Mouse (Mus musculus) layer of hippocampus, adult 2 months (tissue): ENCODE measurements at regions not wholly inside any gene's neighbourhood (a gene's known extent, or its start where the extent isn't known, plus 50 kb on each side); places are given as distances from the start of the nearest gene placed in this dataset.

Experiments used
- DNase-seq, 2 experiments: peaks; one replicate each; pipeline ENCODE4 v3.0.0; 2022; ENCODE audit warnings: low spot score in 2 of 2
- H3K27ac ChIP-seq: fragments of 200-600 bp; 2 replicates; pipeline ENCODE4 v1.8.1; 2022
- H3K4me3 ChIP-seq: fragments of 200-600 bp; 2 replicates; pipeline ENCODE4 v1.8.1; 2022; ENCODE audit warnings: mild to moderate bottlenecking
- CTCF ChIP-seq: fragments of 200-600 bp; conservative IDR thresholded peaks from 2 replicates; pipeline ENCODE4 v1.8.1; 2022; ENCODE audit warnings: antibody characterized with exemption, mild to moderate bottlenecking, moderate library complexity

DNA sequence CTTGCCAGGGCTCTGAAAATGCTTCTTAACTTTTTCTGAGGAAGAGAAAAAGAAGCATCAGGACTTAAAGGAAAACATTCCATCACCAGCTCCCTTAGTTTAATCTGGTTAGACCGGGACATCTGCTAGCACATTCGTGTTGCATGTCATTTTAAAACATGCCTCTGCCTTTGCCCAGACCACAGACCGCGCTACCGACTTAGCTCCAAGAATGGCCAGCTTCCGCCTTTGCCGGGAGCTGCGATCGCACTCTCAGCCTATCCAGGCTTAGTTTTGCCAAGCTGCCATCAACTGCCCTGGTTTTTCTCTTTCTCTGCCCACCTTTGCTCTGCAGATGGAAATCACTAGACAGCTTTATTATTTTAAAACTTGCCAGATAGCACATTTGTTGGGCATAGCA is 129.3 kb upstream of the Rapgef5 start:
- no peak for TF ChIP-seq CTCF
- Histone ChIP-seq H3K27ac (no peak overlapping the region), H3K4me3 (no peak overlapping the region)
- DNase-seq = no peak

DNA sequence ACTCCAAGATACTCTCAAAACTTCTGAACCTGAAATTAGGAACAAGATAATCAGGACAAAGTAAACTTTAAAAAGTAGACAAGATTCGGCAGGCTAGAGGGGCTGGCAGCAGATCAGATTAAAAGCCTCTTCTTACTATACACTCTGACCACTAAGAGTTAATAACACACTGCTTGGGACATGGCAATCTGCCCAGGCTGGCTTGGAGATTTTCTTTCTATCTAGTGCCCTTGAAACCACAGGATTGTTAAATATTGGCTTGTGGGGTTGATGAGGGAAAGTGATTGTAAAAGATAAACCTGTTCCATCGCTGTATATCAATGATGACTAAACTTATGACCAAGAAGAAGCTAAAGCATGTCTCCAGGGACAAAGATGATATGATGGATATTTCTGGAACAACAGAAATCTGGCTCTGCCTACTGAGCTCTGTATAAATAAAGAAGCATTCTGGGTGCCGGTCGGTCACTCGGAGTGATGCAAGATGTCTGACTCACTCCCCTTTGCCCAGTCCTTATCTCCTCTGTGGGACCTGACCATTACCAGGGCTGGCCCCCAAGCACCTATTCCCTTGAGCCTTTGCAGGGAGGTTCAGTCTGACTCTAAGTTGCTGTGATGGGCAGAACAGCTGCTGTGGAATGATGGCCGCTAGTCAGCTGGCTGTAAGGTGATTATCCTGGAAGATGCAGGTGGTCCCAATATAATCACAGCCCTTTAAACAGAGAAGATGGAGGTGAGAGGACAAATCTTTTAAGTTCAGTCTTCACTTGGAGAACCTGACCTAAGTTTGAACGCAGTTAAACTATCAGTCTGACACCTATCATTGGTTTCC is 126.5 kb upstream of the Rapgef5 start:
- TF ChIP-seq CTCF = no peak
- Histone ChIP-seq H3K4me3 (no peak overlapping the region), H3K27ac (no peak overlapping the region)
- DNase-seq = no peak

DNA sequence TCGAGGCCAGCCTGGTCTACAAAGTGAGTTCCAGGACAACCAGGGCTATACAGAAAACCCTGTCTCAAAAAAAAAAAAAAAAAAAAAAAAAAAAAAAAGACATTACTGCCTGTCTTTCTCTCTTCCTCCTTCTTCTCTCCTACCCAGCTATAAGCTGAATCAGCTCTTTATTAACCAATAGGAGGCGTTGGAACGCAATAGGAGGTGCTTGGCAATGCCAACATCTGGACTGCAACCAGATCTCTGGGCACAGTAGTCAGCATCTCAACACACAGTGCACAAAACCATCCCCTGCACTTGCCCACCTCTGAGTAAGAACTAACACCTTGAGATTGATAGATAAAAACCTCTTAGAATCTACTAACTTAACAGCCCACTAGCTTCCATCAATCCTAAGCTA is 118.8 kb upstream of the Rapgef5 start:
- TF ChIP-seq CTCF = no peak
- no peak overlapping the region for H3K4me3 ChIP-seq
- no peak for DNase-seq
- no peak overlapping the region for H3K27ac ChIP-seq

DNA sequence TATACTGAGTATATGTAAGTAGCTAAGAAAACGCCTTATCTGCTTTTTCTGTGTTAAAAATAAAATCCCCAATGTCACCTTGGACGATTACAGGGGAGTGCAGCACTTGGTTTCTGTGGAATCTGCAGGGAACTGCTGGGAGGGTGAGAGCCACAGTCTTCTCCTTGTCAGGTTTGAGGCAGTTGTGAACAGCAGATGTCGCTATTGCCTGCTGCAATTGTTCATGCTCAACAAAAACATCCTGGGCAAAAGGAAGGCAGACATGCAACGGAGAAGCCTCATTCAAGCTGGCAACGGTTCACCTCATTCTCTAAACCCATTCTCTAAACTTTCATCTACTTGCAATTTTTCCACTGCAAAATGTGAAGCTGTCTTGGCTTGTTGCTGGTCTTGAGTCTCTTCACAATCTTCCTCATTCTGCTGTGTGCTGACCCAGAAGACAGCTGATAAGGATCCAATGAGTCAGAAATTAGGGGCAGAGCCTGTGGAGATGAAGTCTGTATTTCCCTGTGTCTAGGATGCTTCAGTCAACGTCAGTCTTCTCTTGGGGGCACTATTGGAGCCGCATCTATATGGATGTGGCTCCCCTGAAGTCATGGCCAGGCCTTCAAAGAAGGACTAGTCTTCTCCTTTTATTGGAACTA is 112.6 kb upstream of the Rapgef5 start:
- peak; percentile 95 for TF ChIP-seq CTCF
- 0 out of 2 replicates have a peak overlapping the region, but pooled peaks have one; percentile 12 for H3K27ac ChIP-seq
- no peak overlapping the region for H3K4me3 ChIP-seq
- DNase-seq = peak; percentile 80 to 85

DNA sequence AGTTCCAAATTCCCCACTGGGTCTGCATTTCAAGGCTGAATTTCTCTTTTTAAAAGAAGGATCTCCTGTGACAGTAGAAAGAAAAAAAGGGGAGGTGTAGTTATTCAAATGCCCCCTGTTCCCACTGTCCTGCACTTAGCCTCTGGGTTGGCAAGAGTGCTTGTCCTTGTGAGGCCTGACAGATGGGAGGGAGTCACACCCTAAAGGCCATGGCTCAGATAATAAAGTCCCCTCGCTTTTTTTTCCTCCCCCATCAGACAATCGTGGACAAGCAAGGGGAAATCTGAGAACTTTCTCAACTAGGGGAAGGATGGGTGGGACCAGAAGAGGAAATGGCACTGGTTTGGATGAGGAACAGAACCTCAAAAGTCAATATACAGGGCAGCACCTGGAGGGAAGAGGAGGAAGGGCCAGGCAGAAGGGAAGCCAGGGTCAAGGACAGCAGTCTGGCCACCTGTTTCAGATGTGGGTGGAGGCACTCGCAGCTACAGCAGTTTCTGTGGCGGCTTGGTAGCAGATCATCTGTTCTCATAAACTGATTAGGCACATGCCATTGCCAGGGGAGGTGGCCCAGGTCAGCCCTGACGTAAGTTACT is 112.0 kb upstream of the Rapgef5 start:
- TF ChIP-seq CTCF = no peak
- H3K4me3 ChIP-seq = no peak overlapping the region
- H3K27ac ChIP-seq = no peak overlapping the region
- DNase-seq = no peak

DNA sequence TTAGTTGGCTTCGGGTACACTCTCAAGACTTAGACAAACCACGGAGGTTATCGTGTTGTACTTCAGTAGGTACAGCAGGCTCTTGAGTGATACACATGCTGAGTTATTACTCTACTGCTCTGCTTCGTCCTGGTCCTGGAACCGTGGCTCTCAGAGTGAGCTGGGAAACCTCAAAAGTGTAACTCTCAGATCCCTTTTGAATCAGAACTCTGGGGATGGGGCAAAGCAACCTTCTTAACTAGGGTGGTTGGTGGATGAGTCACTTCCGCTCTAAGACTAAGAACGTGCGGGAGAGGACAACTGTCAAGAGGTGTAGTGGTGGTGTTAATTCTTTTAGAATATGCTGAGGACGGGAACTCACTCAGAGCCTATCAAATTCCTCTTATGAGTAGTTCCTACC is 109.4 kb upstream of the Rapgef5 start:
- no peak for TF ChIP-seq CTCF
- H3K4me3 ChIP-seq = no peak overlapping the region
- DNase-seq = no peak
- no peak overlapping the region for H3K27ac ChIP-seq

DNA sequence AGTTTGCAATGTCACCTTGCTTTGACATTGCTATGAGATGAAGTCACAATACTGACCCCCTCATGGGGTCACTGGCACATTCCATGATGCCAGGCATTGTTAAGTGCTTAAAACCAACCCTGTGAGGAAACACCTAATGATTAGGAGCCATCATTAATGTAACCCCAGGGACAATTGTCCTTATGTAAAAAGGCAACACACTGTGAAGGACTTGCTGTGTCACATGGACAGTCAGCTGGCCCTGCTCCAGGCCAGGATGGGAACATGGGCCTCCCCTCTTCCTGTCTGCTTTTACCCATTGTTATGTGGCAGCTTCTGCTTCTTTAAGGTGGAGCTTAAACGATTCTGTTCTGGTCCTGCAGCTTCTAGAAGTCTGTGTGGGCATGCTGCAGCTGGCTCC is 105.7 kb upstream of the Rapgef5 start:
- no peak overlapping the region for H3K4me3 ChIP-seq
- no peak for DNase-seq
- no peak overlapping the region for H3K27ac ChIP-seq
- TF ChIP-seq CTCF = no peak

DNA sequence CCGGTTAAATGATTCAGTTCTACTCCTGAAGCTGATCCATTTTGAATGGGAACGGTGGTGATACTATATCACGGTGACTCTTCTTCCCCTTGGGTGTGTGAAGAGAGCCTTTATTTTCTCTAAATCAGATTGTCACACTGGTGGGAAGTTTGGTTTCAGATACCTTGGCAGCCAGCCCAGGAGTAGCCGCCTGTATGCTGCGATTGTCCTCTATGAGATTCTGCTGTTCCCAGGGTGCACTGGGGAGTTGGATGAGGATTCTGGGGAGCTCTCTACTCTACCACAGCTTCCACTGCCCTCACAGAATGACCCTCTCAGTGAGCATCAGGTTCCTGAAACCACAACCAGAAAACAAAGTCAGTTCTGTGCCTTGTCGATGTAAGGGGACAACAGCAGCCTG is 104.0 kb upstream of the Rapgef5 start:
- no peak for DNase-seq
- no peak overlapping the region for H3K27ac ChIP-seq
- no peak for TF ChIP-seq CTCF
- no peak overlapping the region for H3K4me3 ChIP-seq

DNA sequence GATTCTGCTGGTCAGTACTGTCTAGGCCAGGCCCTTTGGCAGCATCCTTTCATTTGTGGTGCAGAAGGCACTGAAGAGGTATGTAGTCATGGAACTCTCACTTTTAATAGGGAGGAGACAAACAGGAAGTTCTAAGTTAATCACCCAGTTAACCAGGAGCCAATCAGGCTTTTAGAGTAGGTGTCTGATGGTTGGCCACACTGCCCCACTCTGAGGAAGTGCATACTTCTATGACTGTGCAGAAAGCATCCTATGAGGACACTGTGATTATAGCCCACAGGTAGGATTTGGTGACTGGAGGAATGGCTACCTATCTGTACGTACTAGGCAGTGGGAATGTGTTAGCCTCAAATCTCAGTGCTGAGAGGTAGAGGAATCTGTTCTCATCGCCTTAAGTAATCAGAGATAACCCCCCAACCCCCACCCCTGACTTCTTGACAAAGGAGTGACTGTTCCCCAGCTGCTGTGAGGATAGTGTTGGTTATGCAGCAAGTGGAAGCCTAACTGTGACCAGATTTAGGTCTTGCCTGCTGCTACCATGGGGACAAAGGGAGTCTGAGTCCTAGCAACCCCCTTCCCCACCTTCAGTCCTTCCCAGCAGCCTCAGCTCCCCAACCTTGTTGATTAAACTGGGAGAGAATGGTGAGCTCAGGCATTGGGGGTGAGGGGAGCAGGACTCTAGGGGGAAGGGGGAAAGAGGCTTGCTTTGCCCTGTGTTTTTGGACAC is 103.3 kb upstream of the Rapgef5 start:
- DNase-seq = no peak
- no peak overlapping the region for H3K4me3 ChIP-seq
- TF ChIP-seq CTCF = no peak
- no peak overlapping the region for H3K27ac ChIP-seq

DNA sequence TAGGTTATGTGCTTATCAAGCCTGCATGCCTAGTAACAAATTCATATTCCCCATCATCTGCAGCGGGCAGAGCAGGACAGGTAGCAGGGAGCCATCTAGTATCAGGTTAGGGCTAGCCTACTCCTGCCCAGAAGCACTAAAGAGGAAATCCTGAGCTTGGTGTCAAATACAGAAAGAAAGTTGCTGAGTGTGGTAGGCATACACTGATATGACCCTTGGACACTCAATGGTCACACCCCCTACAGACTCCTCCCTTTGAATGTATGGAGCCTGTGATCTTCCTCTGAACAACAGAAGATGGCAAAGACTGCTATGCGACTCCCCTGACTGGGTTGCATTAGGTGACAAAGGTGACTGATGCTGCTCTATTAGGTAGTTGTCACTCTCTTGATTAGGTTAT is 102.3 kb upstream of the Rapgef5 start:
- no peak for DNase-seq
- no peak for TF ChIP-seq CTCF
- Histone ChIP-seq H3K4me3 (no peak overlapping the region), H3K27ac (no peak overlapping the region)

DNA sequence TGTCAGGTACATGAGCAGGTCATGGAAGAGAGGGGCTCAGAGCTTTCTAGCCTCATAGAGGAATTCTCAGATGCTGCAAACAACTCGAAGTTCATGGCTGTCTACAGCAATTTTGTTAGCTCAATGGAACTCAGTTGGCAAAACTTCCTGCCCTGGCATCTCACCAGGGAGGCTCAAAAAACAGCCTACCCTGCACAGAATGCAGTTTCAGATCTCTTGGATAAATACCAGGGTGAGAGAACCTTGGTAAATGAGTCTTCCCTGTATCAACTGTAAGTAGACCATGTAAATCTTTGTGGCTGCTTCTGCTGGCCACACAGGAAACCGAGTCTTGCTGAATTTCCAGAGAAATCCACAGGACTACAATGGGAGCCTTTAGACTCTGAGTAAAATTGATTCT is 101.1 kb upstream of the Rapgef5 start:
- H3K27ac ChIP-seq = no peak overlapping the region
- H3K4me3 ChIP-seq = no peak overlapping the region
- peak in 1 of 2 experiments; percentile 46 for DNase-seq
- TF ChIP-seq CTCF = no peak

DNA sequence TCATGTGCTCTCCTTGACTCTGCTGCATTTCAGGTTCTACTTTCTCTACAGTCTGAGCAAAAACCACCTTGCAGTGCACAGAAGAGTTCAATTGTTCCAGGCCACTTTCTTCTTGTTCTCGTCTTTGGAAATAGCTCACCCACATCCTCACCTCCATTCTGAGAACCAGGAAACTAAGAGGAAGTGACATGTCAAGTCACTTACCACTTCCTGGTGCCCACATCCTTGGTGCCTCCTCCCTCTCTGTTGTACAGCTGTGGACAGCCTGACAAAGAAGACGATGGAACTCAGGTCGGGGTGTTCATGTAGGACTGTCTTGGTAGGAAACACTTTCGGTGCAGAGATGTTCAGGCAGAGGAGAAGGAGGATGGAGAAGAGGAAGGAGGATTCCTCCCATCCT is 98.3 kb upstream of the Rapgef5 start:
- TF ChIP-seq CTCF = no peak
- H3K27ac ChIP-seq = no peak overlapping the region
- H3K4me3 ChIP-seq = no peak overlapping the region
- no peak for DNase-seq

DNA sequence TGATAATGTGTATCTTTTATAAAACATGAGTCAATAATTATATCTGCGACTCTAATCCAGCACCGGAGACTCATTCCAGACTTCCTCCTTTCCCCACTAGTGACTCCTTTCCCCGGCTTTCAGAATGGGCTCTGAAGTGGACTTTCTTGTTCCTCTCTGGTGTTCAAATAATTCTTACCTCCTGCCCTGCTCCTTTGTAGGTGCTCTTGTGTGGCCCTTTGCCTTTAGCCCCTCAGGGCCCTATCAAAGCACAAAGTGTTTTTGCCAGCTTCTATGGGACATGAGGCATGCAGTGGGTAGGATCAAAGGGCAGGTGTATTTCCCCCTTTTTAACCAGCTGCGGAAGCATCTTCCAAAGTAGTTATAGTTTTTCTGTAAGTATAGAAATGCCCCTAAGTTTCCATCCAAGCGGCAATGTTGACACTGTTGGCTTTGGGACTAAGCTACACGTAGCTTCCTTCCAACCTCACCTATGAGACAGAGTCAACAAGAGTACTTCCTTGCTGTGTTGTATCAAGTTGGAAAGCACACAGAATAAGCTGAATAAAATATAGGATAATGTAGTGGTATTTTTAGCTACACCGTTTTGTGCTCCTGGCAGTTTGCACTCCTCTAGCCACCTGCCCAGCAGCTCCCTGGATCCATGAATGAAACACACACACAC is 93.8 kb upstream of the Rapgef5 start:
- TF ChIP-seq CTCF = no peak
- no peak overlapping the region for H3K27ac ChIP-seq
- DNase-seq = no peak
- no peak overlapping the region for H3K4me3 ChIP-seq
